Mouse (Mus musculus) forebrain, embryonic 11.5 days (tissue): ENCODE measurements around the gene Flt3. TPM values are rescaled to one million over a fixed set of nuclear protein-coding genes. Genes with fewer than 3 reads are reported as not detected.
A peak's percentile ranks its signal among the peaks of the same experiment; 100 is the strongest.

Experiments used
- ATAC-seq: fragments of 200-750 bp; cut with Nextera tagmentation; replicated peaks from 2 replicates; pipeline ENCODE4 v1.8.0; 2017; ENCODE audit warnings: moderate TSS enrichment; ENCODE audit not compliant: low FRiP score
- DNase-seq: peaks from one replicate; pipeline ENCODE4 v3.0.0-alpha.2; 2017; ENCODE audit warnings: low spot score
- H3K27ac ChIP-seq: fragments of 300-500 bp; sonication (generic); 2 replicates; pipeline ENCODE4 v1.5.1; 2014; ENCODE audit warnings: low read depth, low read length
- H3K27me3 ChIP-seq: fragments of 300-500 bp; sonication (generic); 2 replicates; pipeline ENCODE4 v1.6.1; 2014; ENCODE audit warnings: mild to moderate bottlenecking, low read length, mixed read lengths; ENCODE audit not compliant: control insufficient read depth, insufficient read depth
- H3K36me3 ChIP-seq: fragments of 300-500 bp; sonication (generic); 2 replicates; pipeline ENCODE4 v1.6.1; 2014; ENCODE audit warnings: mild to moderate bottlenecking, low read length, moderate library complexity, mixed read lengths; ENCODE audit not compliant: control insufficient read depth, insufficient read depth
- H3K4me1 ChIP-seq: fragments of 300-500 bp; sonication (generic); replicated peaks from 2 replicates; pipeline ENCODE4 v1.6.1; 2014; ENCODE audit warnings: low read length, mixed read lengths; ENCODE audit not compliant: control insufficient read depth, insufficient read depth
- H3K4me2 ChIP-seq: fragments of 300-500 bp; sonication (generic); 2 replicates; pipeline ENCODE4 v1.6.1; 2014; ENCODE audit warnings: low read depth, mild to moderate bottlenecking, low read length, moderate library complexity, mixed read lengths; ENCODE audit not compliant: severe bottlenecking
- H3K4me3 ChIP-seq: fragments of 300-500 bp; sonication (generic); 2 replicates; pipeline ENCODE4 v1.5.1; 2014; ENCODE audit warnings: low read depth, low read length
- H3K9ac ChIP-seq: fragments of 300-500 bp; sonication (generic); 2 replicates; pipeline ENCODE4 v1.6.1; 2014; ENCODE audit warnings: low read length
- H3K9me3 ChIP-seq: fragments of 300-500 bp; sonication (generic); 2 replicates; pipeline ENCODE4 v1.6.1; 2016; ENCODE audit warnings: low read length, mixed read lengths; ENCODE audit not compliant: control insufficient read depth
- WGBS: fragments of 180-500 bp; shearing (Covaris S2); extraction: QIAGEN DNeasy Blood & Tissue Kit; methylation state at CpG from one replicate; pipeline ENCODE4 v1.1.7; 2014; 5-methylcytosine and 5-hydroxymethylcytosine counted together
- polyA plus RNA-seq: library from polyadenylated mRNA; unstranded; fragments of >200 nt; fragmentation: Nextera tagmentation; extraction: Ambion mirVana; gene quantifications from 2 replicates; pipeline ENCODE4 v1.2.1, GENCODE M21; 2014

The Flt3 gene
- polyA plus RNA-seq, 1 experiment from 2014 or later = 0.08 TPM

DNA sequence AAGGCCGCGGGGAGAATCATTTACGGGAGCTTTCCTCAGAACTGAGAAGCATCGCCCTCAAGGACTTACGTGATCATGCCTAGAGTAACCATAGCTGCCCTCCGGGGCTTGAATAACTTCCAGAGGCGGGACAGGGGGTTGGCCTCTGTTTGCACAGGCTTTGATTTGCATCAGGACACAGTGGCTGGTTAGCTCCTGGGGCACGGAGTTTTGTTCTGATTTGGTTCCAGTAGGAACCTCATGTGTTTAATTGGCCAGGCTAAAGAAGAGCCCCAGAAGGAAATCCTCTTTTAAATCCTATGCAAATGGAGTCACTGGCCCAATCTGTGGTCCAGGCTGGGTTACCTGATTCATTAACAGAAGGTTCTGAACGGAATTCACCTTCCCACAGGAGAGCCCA is 61.3 kb downstream of the Flt3 start:
- no peak for ATAC-seq
- H3K4me1 ChIP-seq = no peaks in the 10 kb centered on the region
- peak; percentile 38 for DNase-seq
- H3K4me3 ChIP-seq = no peak overlapping the region
- H3K9ac ChIP-seq = no peak overlapping the region
- 60% methylated on average over 9 of the region's 9 CpGs for WGBS
- H3K27ac ChIP-seq = no peak overlapping the region
- no peaks in the 10 kb centered on the region for H3K27me3 ChIP-seq
- H3K36me3 ChIP-seq = no peaks in the 10 kb centered on the region
- no peak overlapping the region for H3K4me2 ChIP-seq
- H3K9me3 ChIP-seq = no peaks in the 10 kb centered on the region

- Histone ChIP-seq H3K36me3 (no peaks in the 10 kb centered on the region), H3K4me2 (no peak overlapping the region), H3K4me3 (no peak overlapping the region), H3K9ac (no peak overlapping the region), H3K27me3 (no peaks in the 10 kb centered on the region), H3K4me1 (no peaks in the 10 kb centered on the region), H3K27ac (no peak overlapping the region), H3K9me3 (no peaks in the 10 kb centered on the region)
- ATAC-seq (no peak), DNase-seq (peak; percentile 49)
- WGBS = 56% methylated on average over 7 of the region's 7 CpGs
Measured at GRCm38 (mm10) chr5:147332711-147333110, 67.6 kb downstream of the Flt3 start.

- no peak for ATAC-seq
- peak; percentile 80 for DNase-seq
- WGBS = 43% methylated on average over 2 of the region's 2 CpGs
Measured at GRCm38 (mm10) chr5:147331547-147331946, 68.7 kb downstream of the Flt3 start.

DNA sequence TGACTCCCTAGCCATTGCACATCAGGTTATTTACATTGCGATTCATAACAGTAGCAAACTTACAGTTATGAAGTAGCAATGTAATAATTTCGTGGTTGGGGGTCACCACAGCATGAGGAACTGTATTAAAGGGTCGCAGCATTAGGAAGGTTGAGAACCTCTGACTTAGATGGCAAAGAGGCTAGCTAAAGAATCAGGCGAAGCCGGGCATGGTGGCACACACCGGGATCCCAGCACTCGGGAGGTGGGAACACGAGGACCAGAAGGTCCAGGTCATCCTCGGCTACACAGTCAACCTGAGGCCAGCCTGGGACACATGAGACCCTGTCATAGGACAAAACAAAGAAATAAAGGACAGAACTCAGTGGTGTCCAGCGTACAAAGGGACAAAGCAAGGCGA is 70.3 kb downstream of the Flt3 start:
- DNase-seq = peak; percentile 27
- 86% methylated on average over 11 of the region's 11 CpGs for WGBS
- ATAC-seq = no peak

More at GRCm38 (mm10) chr5:147331547-147331946, 68.7 kb downstream of the Flt3 start:
- Histone ChIP-seq H3K9ac (no peak overlapping the region), H3K4me2 (no peak overlapping the region), H3K36me3 (no peaks in the 10 kb centered on the region), H3K9me3 (no peaks in the 10 kb centered on the region), H3K4me1 (no peaks in the 10 kb centered on the region), H3K4me3 (no peak overlapping the region), H3K27ac (no peak overlapping the region), H3K27me3 (no peaks in the 10 kb centered on the region)

GRCm38 (mm10) chr5:147327636-147328035 is 72.7 kb downstream of the Flt3 start:
- no peak for ATAC-seq
- no peak overlapping the region for H3K4me3 ChIP-seq
- no peaks in the 10 kb centered on the region for H3K4me1 ChIP-seq
- no peak overlapping the region for H3K4me2 ChIP-seq
- no peak overlapping the region for H3K27ac ChIP-seq
- no peaks in the 10 kb centered on the region for H3K9me3 ChIP-seq
- WGBS = 90% methylated on average over 5 of the region's 5 CpGs
- no peaks in the 10 kb centered on the region for H3K36me3 ChIP-seq
- peak; percentile 33 for DNase-seq
- H3K27me3 ChIP-seq = no peaks in the 10 kb centered on the region
- no peak overlapping the region for H3K9ac ChIP-seq

More for the DNA sequence above, 70.3 kb downstream of the Flt3 start:
- H3K9me3 ChIP-seq = no peaks in the 10 kb centered on the region
- no peak overlapping the region for H3K4me3 ChIP-seq
- no peaks in the 10 kb centered on the region for H3K27me3 ChIP-seq
- H3K4me2 ChIP-seq = no peak overlapping the region
- H3K36me3 ChIP-seq = no peaks in the 10 kb centered on the region
- H3K9ac ChIP-seq = no peak overlapping the region
- H3K27ac ChIP-seq = no peak overlapping the region
- H3K4me1 ChIP-seq = no peaks in the 10 kb centered on the region

DNA sequence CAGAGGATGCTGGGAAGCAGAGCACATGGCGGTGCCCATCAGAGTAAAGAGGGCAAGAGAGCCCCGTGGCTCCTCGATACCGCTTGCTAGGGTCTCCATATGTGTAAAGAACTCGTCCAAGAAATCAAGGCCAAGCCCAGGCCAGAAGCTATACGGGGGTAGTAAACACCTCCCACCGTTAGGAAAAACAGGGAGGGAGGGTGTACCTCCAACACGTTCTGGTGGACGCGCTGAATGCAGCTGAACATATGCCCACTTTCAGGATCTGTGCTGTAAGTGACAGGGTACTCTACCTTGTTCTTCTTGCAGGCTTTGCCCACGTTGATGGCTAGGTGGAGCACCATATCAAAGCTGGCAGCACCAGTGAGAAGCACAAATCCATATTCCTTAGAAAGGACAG is 74.4 kb downstream of the Flt3 start:
- 76% methylated on average over 11 of the region's 11 CpGs for WGBS
- Histone ChIP-seq H3K4me3 (no peak overlapping the region), H3K9ac (no peak overlapping the region), H3K4me2 (no peak overlapping the region), H3K27me3 (peaks cover 12% of the 10 kb centered on the region), H3K36me3 (no peaks in the 10 kb centered on the region), H3K27ac (no peak overlapping the region), H3K9me3 (no peaks in the 10 kb centered on the region), H3K4me1 (no peaks in the 10 kb centered on the region)
- peak; percentile 45 for DNase-seq
- no peak for ATAC-seq

DNA sequence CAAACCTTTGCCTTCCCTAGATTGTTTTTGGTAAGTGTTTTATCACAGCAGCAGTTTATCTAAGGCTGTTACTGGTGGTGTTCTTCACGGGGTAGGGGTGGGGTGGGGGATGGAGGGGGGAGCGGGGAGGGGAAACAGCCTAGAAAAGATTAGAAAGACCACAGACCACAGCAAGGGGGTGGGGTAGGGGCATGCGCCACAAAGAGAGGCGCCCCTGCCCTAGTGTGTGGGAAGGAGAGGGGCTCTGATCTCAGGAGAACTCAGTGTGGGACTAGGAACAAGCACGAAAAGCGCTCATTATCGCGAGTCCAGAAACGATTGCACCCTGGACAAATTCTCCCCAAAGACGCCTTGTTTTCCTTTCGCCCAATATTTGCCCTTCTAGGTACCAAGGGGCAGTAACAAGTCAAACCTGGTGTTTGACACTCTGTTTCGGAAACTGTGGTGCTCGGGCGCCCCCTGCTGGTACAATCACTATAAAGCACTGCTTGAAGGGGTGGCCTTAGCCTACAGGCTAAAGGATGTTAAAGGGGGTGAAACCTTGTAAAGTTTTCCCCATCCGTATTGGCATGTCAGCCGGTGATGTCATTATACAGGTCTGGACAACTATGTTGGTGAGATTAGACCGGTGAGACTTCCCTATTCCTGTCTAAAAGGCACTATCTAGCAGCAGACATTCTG is 76.9 kb downstream of the Flt3 start:
- no peak; the same call in 1 of the 2 replicates for ATAC-seq
- Histone ChIP-seq H3K4me3 (no peak overlapping the region), H3K9me3 (no peaks in the 10 kb centered on the region), H3K27me3 (peaks cover 22% of the 10 kb centered on the region), H3K9ac (no peak overlapping the region), H3K4me1 (no peaks in the 10 kb centered on the region), H3K27ac (no peak overlapping the region), H3K4me2 (no peak overlapping the region), H3K36me3 (no peaks in the 10 kb centered on the region)
- 22% methylated on average over 17 of the region's 17 CpGs for WGBS
- peak; percentile 87 for DNase-seq

DNA sequence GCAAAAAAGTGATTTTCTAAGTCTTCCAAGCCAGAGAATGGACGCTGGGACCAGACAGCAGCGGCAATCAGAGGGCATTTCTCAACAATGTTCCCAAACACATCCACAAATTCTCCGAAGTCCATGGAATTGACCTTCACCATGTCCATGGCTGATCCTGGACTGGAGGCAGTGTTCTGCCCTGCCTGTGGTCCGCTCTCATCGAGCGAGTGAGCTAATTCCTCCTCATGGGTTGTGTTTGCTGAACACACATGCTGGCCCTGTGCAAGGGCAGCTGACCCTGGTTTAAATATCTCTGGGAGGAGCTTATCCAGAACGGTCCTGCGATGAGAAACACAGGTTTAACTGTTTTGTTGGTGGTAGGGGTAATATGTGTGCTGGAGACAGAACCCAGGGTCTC is 78.1 kb downstream of the Flt3 start, which contains the start of gene Urad:
TSS of gene Urad (minus strand) at position 258 of the 400 bp plus-strand sequence.
- DNase-seq = peak; percentile 50

DNA sequence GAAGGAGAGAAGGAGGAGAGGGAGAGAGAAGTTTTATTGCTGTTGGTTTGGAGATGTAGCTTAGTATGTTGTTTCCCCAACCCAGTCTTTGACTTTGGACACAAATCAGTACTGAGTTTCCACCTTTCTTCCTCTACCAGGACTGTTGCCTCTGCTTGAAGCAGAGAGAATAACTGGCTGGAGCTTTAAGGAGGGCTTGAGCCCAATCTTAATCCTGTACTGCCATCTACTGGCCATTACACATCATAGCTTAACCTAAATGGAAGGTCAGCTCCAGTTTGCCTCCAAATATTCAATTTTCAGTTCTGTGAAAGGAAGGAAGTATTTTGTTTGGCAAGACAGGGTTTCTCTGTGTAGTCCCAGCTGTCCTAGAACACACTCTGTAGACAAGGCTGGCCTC is 80.6 kb downstream of the Flt3 start:
- no peaks in the 10 kb centered on the region; the same call in 1 of the 2 replicates for H3K4me1 ChIP-seq
- no peak overlapping the region for H3K9ac ChIP-seq
- H3K36me3 ChIP-seq = no peaks in the 10 kb centered on the region
- ATAC-seq = no peak
- H3K27me3 ChIP-seq = peaks cover 59% of the 10 kb centered on the region
- no peaks in the 10 kb centered on the region for H3K9me3 ChIP-seq
- no peak overlapping the region for H3K4me3 ChIP-seq
- DNase-seq = no peak
- no peak overlapping the region for H3K27ac ChIP-seq
- H3K4me2 ChIP-seq = no peak overlapping the region

More for the DNA sequence above, 78.1 kb downstream of the Flt3 start, which contains the start of gene Urad:
- Histone ChIP-seq H3K27ac (no peak within 1 kb of the TSS), H3K36me3 (no peaks in the 10 kb centered on the region), H3K4me2 (no peak within 1 kb of the TSS), H3K9me3 (no peaks in the 10 kb centered on the region), H3K27me3 (peaks cover 34% of the 10 kb centered on the region), H3K4me3 (no peak within 1 kb of the TSS), H3K4me1 (no peaks in the 10 kb centered on the region), H3K9ac (no peak within 1 kb of the TSS)
- 77% methylated on average over 8 of the region's 8 CpGs for WGBS
- no peak for ATAC-seq
